Mouse (Mus musculus): ENCODE measurements at regions not wholly inside any gene's neighbourhood (a gene's known extent, or its start where the extent isn't known, plus 50 kb on each side); places are given as distances from the start of the nearest gene placed in this dataset.
"Not testable (repeated sequence)": the region's sequence is repeated elsewhere in the genome, so short reads cannot be mapped to it uniquely, and the experiment has no call there.

DNA sequence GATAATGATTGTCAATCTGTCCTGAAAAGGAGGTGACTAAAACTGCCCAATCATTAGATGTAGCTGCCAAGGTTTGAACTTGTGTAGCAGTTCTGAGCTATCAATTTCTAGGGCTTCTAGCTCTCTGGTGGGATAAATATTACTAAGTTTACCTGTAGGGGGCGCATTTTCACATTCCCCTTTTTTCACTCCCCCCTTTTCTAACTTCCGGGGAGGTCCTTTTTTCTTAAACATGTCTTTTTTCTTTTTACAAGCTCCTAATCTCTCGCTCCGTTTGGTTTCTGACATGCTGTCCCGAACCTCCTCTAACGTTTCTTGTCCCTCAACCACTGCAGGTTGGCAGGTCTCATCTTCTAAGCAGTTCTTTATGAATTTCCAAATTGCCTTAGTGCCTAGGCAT, 2129.0 kb downstream of the Cntnap5b start:
- DNase-seq (ENCODE audit: low read depth, low spot score); H3K4me1 ChIP-seq (ENCODE audit: control insufficient read depth in 2 of 2, insufficient read depth in 2 of 2, low read length in 2 of 2, poor library complexity in 1 of 2); H3K27ac ChIP-seq (ENCODE audit: insufficient read depth, low read depth, low read length, poor library complexity, severe bottlenecking); in situ Hi-C loops (cut with MboI; ENCODE audit: low sequenced_read_pairs in 2 of 2, unreplicated experiment in 2 of 2); H3K4me3 ChIP-seq (ENCODE audit: insufficient read depth in 1 of 2, low read depth in 1 of 2, low read length in 2 of 2, poor library complexity in 1 of 2, severe bottlenecking in 1 of 2); H3K9me3 ChIP-seq (ENCODE audit: control insufficient read depth, insufficient read depth, low read depth, low read length); H3K36me3 ChIP-seq (ENCODE audit: control insufficient read depth, insufficient read depth, low read length, poor library complexity, severe bottlenecking); H3K9ac ChIP-seq (ENCODE audit: insufficient read depth, low read depth, low read length, poor library complexity, severe bottlenecking): not testable (repeated sequence)

DNA sequence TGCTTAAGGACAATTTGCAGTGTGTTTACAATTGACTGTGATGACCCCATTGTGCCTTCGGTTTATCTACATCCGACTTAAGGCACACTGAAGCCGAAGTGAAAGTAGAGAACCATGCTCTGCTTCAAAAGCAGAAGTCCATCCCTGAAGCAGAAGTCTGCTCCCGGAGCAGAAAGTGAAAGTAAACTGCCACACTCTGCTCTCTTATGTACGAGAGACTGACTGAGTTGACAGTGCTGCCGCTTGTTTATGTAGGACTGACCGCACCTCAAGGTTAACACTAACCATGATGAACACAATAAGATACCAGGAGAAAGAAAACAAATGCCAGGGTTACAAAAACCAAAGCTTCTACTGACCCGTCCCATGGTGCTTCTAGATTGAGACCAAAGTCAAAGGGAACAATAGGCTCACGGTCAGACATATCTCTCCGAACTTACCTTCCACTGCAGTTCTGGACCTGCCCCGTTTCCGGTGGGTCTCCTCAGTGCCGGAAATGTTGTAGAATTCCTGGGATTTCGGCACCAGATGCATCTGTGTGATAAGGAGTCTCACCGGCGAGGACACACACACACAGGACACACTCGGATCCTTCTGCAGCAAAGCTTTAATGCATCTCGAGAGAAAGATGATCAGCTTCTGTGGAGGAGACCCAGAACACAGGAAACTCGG, 2129.7 kb downstream of the Cntnap5b start:
- H3K9me3 ChIP-seq (ENCODE audit: control insufficient read depth, insufficient read depth, low read depth, low read length); H3K4me3 ChIP-seq (ENCODE audit: insufficient read depth in 1 of 2, low read depth in 1 of 2, low read length in 2 of 2, poor library complexity in 1 of 2, severe bottlenecking in 1 of 2); DNase-seq (ENCODE audit: low read depth, low spot score); H3K9ac ChIP-seq (ENCODE audit: insufficient read depth, low read depth, low read length, poor library complexity, severe bottlenecking); H3K27ac ChIP-seq (ENCODE audit: insufficient read depth, low read depth, low read length, poor library complexity, severe bottlenecking); H3K36me3 ChIP-seq (ENCODE audit: control insufficient read depth, insufficient read depth, low read length, poor library complexity, severe bottlenecking); H3K4me1 ChIP-seq (ENCODE audit: control insufficient read depth in 2 of 2, insufficient read depth in 2 of 2, low read length in 2 of 2, poor library complexity in 1 of 2); in situ Hi-C loops (cut with MboI; ENCODE audit: low sequenced_read_pairs in 2 of 2, unreplicated experiment in 2 of 2): not testable (repeated sequence)

DNA sequence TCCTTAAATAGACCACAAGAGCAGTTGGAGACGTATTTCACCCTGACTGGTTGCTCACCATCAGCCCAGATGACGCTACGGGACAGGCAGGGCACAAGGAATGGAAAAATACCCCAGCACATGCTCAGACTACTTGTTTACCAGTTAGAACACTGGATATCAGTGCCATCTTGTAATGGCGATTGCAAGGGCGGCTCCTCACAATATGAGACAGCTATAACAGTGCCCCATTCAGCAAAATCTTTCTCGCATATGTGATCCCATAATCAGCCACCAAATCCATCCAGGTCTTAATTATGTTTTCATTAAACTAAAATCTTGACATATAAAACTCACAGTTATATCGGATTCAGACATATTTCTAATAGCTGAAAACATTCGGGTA, 2130.3 kb downstream of the Cntnap5b start:
- H3K36me3 ChIP-seq (ENCODE audit: control insufficient read depth, insufficient read depth, low read length, poor library complexity, severe bottlenecking); in situ Hi-C loops (cut with MboI; ENCODE audit: low sequenced_read_pairs in 2 of 2, unreplicated experiment in 2 of 2); H3K4me3 ChIP-seq (ENCODE audit: insufficient read depth in 1 of 2, low read depth in 1 of 2, low read length in 2 of 2, poor library complexity in 1 of 2, severe bottlenecking in 1 of 2); H3K27ac ChIP-seq (ENCODE audit: insufficient read depth, low read depth, low read length, poor library complexity, severe bottlenecking); H3K4me1 ChIP-seq (ENCODE audit: control insufficient read depth in 2 of 2, insufficient read depth in 2 of 2, low read length in 2 of 2, poor library complexity in 1 of 2); H3K9me3 ChIP-seq (ENCODE audit: control insufficient read depth, insufficient read depth, low read depth, low read length); DNase-seq (ENCODE audit: low read depth, low spot score); H3K9ac ChIP-seq (ENCODE audit: insufficient read depth, low read depth, low read length, poor library complexity, severe bottlenecking): not testable (repeated sequence)

DNA sequence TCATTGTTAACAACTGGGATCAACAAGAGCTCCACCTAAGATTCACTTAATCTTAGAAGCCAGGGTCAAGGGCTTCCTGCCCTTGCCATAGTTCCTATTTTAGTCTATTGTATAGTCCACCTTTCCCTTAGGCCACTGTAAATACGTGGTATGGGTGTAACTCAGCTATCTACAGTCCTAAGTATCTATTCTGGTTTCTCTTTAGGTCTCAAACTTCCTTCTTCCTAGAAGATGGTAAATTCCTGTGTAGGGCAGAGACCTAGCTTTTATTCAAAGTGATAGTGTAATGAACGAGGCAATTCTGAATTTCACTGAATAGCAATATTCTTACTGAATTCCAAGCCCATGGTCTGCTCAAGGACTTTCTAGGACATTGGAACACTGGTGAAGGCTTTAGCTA, 2144.4 kb downstream of the Cntnap5b start:
- in situ Hi-C loops (cut with MboI; ENCODE audit: low sequenced_read_pairs in 2 of 2, unreplicated experiment in 2 of 2); H3K4me3 ChIP-seq (ENCODE audit: insufficient read depth in 1 of 2, low read depth in 1 of 2, low read length in 2 of 2, poor library complexity in 1 of 2, severe bottlenecking in 1 of 2); H3K27ac ChIP-seq (ENCODE audit: insufficient read depth, low read depth, low read length, poor library complexity, severe bottlenecking); H3K9me3 ChIP-seq (ENCODE audit: control insufficient read depth, insufficient read depth, low read depth, low read length); DNase-seq (ENCODE audit: low read depth, low spot score); H3K4me1 ChIP-seq (ENCODE audit: control insufficient read depth in 2 of 2, insufficient read depth in 2 of 2, low read length in 2 of 2, poor library complexity in 1 of 2); H3K36me3 ChIP-seq (ENCODE audit: control insufficient read depth, insufficient read depth, low read length, poor library complexity, severe bottlenecking); H3K9ac ChIP-seq (ENCODE audit: insufficient read depth, low read depth, low read length, poor library complexity, severe bottlenecking): not testable (repeated sequence)

DNA sequence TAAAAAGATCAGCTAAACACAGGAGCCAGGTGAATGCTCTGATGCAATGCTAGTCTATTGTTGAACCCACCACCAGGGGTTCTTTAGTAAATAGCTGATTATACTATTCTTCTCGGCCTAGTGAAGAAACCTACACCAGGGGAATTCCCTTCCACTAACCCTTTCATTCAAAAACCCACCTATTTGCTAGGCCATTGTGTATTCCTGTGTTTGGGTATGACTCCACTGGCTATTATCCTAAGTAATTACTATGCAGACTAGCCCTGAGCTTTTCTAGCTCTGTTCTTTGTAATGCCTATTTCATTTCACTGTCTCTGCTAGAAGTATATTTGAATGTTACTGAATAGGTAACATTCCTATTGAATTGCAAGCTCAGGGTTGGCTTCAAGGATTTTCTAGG, 2146.3 kb downstream of the Cntnap5b start:
- in situ Hi-C loops (cut with MboI; ENCODE audit: low sequenced_read_pairs in 2 of 2, unreplicated experiment in 2 of 2): no loop called here
- no peak for DNase-seq (ENCODE audit: low read depth, low spot score)
- TF ChIP-seq ZC3H11A (IDR thresholded peaks at IDR 0.05; ENCODE audit: borderline replicate concordance, low read depth, low read length) (no peak), CHD2 (IDR thresholded peaks at IDR 0.05; ENCODE audit: low read depth, low read length) (peak; percentile 38)

DNA sequence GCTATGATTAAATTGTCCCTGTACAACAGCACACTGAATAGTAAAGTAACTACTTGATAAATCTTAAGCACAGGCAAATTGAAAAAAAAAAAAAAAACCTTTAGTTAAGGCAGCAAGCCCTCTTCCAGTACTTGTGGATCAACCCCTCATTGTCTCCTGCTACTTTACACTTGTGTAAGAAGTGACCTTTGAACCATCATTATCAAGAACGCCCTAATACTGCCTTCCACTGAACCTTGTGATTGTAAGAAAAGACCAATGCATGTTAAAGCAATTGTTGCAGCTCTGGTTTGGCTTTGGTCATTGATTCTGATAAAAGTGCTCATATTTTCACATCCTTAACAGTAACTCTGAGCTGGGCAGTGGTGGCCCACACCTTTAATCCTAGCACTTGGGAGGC, 2168.5 kb downstream of the Cntnap5b start:
- Histone ChIP-seq H3K9me3 (ENCODE audit: control insufficient read depth, insufficient read depth, low read depth, low read length) (no peaks in the 10 kb centered on the region), H3K27ac (ENCODE audit: insufficient read depth, low read depth, low read length, poor library complexity, severe bottlenecking) (no peak overlapping the region), H3K9ac (ENCODE audit: insufficient read depth, low read depth, low read length, poor library complexity, severe bottlenecking) (no peak overlapping the region), H3K4me3 (ENCODE audit: insufficient read depth in 1 of 2, low read depth in 1 of 2, low read length in 2 of 2, poor library complexity in 1 of 2, severe bottlenecking in 1 of 2) (no peak overlapping the region), H3K4me1 (ENCODE audit: control insufficient read depth in 2 of 2, insufficient read depth in 2 of 2, low read length in 2 of 2, poor library complexity in 1 of 2) (no peaks in the 10 kb centered on the region), H3K36me3 (ENCODE audit: control insufficient read depth, insufficient read depth, low read length, poor library complexity, severe bottlenecking) (no peaks in the 10 kb centered on the region)
- TF ChIP-seq HCFC1 (IDR thresholded peaks at IDR 0.05; ENCODE audit: borderline replicate concordance, insufficient read depth, low read length) (no peak), CHD2 (IDR thresholded peaks at IDR 0.05; ENCODE audit: low read depth, low read length) (no peak), ZC3H11A (IDR thresholded peaks at IDR 0.05; ENCODE audit: borderline replicate concordance, low read depth, low read length) (no peak), MAFK (IDR thresholded peaks at IDR 0.05; ENCODE audit: insufficient read depth, low read depth, low read length) (no peak), ZNF384 (IDR thresholded peaks at IDR 0.05; ENCODE audit: low read depth, low read length) (no peak)
- DNase-seq (ENCODE audit: low read depth, low spot score): no peak
- in situ Hi-C loops (cut with MboI; ENCODE audit: low sequenced_read_pairs in 2 of 2, unreplicated experiment in 2 of 2): no loop called here

More for the DNA sequence above, 2146.3 kb downstream of the Cntnap5b start:
- no peaks in the 10 kb centered on the region for H3K9me3 ChIP-seq (ENCODE audit: control insufficient read depth, insufficient read depth, low read depth, low read length)
- no peak overlapping the region for H3K4me3 ChIP-seq (ENCODE audit: insufficient read depth in 1 of 2, low read depth in 1 of 2, low read length in 2 of 2, poor library complexity in 1 of 2, severe bottlenecking in 1 of 2)
- peaks cover 2 to 8% of the 10 kb centered on the region in 2 experiments; a peak in 2 of 4 replicates for H3K4me1 ChIP-seq (ENCODE audit: control insufficient read depth in 2 of 2, insufficient read depth in 2 of 2, low read length in 2 of 2, poor library complexity in 1 of 2)
- H3K9ac ChIP-seq (ENCODE audit: insufficient read depth, low read depth, low read length, poor library complexity, severe bottlenecking): no peak overlapping the region
- H3K27ac ChIP-seq (ENCODE audit: insufficient read depth, low read depth, low read length, poor library complexity, severe bottlenecking): peak overlapping the region; percentile 80; the same call in 1 of the 2 replicates
- H3K36me3 ChIP-seq (ENCODE audit: control insufficient read depth, insufficient read depth, low read length, poor library complexity, severe bottlenecking): no peaks in the 10 kb centered on the region

Measured in ES-E14 (cell line).